Mouse (Mus musculus) liver, embryonic 14.5 days (tissue): ENCODE data around the gene Bak1.

Experiments used
- CTCF ChIP-seq: IDR thresholded peaks from 2 replicates; pipeline ENCODE4 v1.5.1; 2016; ENCODE audit warnings: antibody characterized with exemption, low read depth, control low read depth
- EP300 ChIP-seq: IDR thresholded peaks from 2 replicates; pipeline ENCODE4 v1.6.1; 2016; ENCODE audit warnings: antibody characterized with exemption, low read depth

DNA sequence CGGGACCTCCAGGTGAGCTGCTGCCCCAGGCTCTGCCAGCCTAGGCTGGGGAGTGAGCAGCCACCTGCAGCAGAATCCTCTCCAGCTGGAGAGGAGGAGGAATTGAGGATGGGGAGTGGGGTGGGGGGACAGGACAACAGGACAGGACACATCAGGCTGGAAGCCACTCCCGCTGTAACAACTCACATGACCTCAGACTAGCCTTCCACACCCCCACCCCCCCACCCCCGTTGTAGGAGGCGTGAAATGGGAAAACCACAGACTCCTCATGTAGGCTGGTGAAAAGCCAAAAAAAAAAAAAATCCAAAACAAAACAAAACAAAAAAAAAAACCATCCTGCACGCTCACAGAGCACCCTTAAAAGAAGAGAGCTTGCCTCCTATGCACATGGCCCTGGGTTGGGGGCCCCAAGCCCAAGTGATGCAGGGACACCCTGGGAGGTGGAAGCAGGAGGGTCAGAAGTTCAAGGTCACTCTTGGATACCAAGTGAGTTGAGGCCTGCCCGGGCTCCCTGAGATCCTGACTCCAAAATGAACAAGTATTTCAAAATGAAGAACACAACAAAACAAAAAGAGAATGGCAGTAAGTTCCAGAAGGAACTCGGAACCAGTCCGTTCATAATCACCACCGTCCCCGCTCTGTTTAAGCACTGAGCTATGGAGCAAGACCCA is 10.8 kb upstream of the Bak1 start:
- no peak for TF ChIP-seq CTCF
- no peak for TF ChIP-seq EP300
